Mouse (Mus musculus) midbrain, embryonic 13.5 days (tissue): ENCODE data around the gene Kcnh2. TPM values are rescaled to one million over a fixed set of nuclear protein-coding genes. Genes with fewer than 3 reads are reported as not detected.

Experiments used
- polyA plus RNA-seq: library from polyadenylated mRNA; unstranded; fragments of >200 nt; fragmentation: Nextera tagmentation; extraction: Ambion mirVana; gene quantifications from 2 replicates; pipeline ENCODE4 v1.2.1, GENCODE M21; 2015

Kcnh2 gene
- polyA plus RNA-seq, 1 experiment from 2014 or later: 10.3 TPM

Other genes starting within 250 kb of the Kcnh2 start
- gene Nupl2, start 186.6 kb downstream of the Kcnh2 start, polyA plus RNA-seq: 16.2 and 16.6 TPM in 2 replicates
- gene Nos3, start 13.2 kb upstream of the Kcnh2 start, polyA plus RNA-seq: 7.0 and 7.8 TPM in 2 replicates
- 0.39 and 0.69 TPM in 2 replicates for gene Atg9b, start 40.5 kb upstream of the Kcnh2 start, polyA plus RNA-seq
- gene Abcb8, start 42.1 kb upstream of the Kcnh2 start, polyA plus RNA-seq: 50.2 and 51.5 TPM in 2 replicates
- gene Asic3, start 61.8 kb upstream of the Kcnh2 start, polyA plus RNA-seq: not detected in 2 replicates
- 95.9 and 102 TPM in 2 replicates for gene Cdk5, start 71.9 kb upstream of the Kcnh2 start, polyA plus RNA-seq
- 20.1 and 25.4 TPM in 2 replicates for gene Slc4a2, start 72.2 kb upstream of the Kcnh2 start, polyA plus RNA-seq
- gene Fastk, start 93.7 kb upstream of the Kcnh2 start, polyA plus RNA-seq: 80.4 and 95.0 TPM in 2 replicates
- gene Tmub1, start 96.2 kb upstream of the Kcnh2 start, polyA plus RNA-seq: 46.5 and 49.6 TPM in 2 replicates
- gene Agap3, start 100.6 kb upstream of the Kcnh2 start, polyA plus RNA-seq: 48.8 and 52.2 TPM in 2 replicates
- gene Gbx1, start 175.6 kb upstream of the Kcnh2 start, polyA plus RNA-seq: 0.17 and 0.20 TPM in 2 replicates
- gene Asb10, start 189.4 kb upstream of the Kcnh2 start, polyA plus RNA-seq: 0.17 TPM in 1 of 2 replicates, not detected in the other
- gene 4931409K22Rik, start 205.2 kb upstream of the Kcnh2 start, polyA plus RNA-seq: 0.07 and 0.08 TPM in 2 replicates
- gene Abcf2, start 225.9 kb upstream of the Kcnh2 start, polyA plus RNA-seq: 98.2 and 103 TPM in 2 replicates
- 17.8 and 18.6 TPM in 2 replicates for gene Chpf2, start 235.1 kb upstream of the Kcnh2 start, polyA plus RNA-seq